Mouse (Mus musculus): ENCODE data around the gene Spata31d1b. TPM values are rescaled to one million over a fixed set of nuclear protein-coding genes. Genes with fewer than 3 reads are reported as not detected.

Spata31d1b gene
- total RNA-seq, 2 experiments from 2014 or later = not detected

GRCm38 (mm10) chr13:59739397-59739796 is 27.3 kb downstream of the Spata31d1b start:
- peak; percentile 69 for ATAC-seq (replicated peaks; ENCODE audit: low FRiP score, poor library complexity, severe bottlenecking)

GRCm38 (mm10) chr13:59741096-59741495 is 29.0 kb downstream of the Spata31d1b start:
- no peak for ATAC-seq (replicated peaks; ENCODE audit: low FRiP score, poor library complexity, severe bottlenecking)

DNA sequence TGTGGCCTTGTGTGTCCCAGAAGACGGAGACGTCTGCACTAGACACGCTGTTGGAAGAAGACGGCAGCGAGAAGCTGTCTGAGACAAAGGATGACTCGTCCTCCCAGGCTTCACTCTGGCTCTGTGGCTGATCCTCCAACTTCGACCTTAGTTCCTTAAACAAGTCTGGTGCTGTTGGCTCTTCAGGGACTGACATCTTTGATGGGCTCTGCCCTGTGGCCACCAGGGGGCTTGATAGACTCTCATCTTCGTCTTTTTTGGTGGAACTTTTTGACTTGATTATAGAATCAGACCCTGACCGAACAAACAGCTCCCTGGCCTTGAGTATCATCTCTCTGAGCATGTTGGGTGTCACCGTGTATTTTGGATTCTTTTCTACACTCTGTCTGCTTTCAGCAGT is 29.6 kb downstream of the Spata31d1b start:
- no peak for ATAC-seq (replicated peaks; ENCODE audit: low FRiP score, poor library complexity, severe bottlenecking)

- no peak for ATAC-seq (replicated peaks; ENCODE audit: low FRiP score, poor library complexity, severe bottlenecking)
Observed at GRCm38 (mm10) chr13:59745462-59745861, 33.4 kb downstream of the Spata31d1b start.

DNA sequence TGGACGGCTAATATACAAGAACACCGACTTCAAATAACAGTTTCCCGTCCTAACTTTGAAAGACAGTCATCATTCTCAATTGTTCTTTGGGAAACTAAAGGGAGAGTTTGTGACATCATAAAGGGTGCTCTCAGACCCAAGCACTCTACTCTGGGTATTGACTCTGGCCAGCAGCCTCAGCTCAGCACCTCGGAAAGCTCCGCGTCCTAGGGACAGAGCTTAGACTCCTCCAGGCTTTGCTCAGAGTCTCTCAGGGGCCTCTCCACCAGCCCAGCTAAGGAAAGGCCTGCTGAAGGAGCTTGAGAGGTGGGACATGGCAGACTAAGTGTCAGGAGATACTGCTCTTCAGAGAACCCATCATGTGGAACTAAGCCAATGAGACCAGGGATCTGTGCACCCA is 34.1 kb downstream of the Spata31d1b start:
- no peak for ATAC-seq (replicated peaks; ENCODE audit: low FRiP score, poor library complexity, severe bottlenecking)

DNA sequence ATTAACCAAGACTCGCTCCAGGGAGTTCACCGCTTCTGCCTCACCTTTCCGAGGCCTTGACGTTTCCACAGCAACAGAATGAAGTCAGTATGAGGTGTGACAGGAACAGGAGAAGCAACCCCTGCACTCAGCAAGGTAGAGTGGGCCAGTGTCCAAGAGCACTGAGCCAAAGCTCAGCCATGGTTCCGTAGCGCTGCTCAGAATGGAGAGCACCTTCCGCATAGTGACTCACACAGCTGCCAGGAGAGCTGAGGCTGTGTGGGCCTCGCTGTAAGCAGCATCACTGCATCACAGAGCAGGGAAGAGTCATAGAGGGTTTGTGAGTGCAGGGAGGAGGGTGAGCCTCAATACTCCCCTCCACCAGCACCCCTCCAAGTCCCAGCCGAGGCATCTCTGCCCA is 34.6 kb downstream of the Spata31d1b start, which contains the start of gene 1700014D04Rik:
TSS of gene 1700014D04Rik (minus strand) at position 42 of the 400 bp plus-strand sequence.
- ATAC-seq (replicated peaks; ENCODE audit: low FRiP score, poor library complexity, severe bottlenecking) = no peak

DNA sequence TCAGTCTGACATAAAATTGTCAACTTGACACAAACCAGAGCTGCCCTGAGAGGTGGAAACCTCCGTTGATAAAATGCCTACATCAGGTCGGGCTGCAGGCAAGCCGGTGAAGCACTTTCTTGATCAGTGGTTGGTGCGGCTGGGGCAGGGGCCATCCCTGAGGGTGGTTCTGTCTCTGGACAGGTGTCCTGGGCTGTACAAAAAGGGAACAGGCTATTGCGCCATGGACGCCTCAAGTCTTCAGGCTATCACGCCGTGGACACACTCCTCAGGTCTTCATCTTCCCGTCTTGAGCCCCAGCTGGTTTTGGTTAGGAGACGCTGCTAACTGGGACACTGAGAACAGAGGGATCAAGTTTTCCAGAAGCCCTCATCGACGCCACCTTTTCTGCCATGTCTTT is 38.2 kb downstream of the Spata31d1b start:
- no peak for ATAC-seq (replicated peaks; ENCODE audit: low FRiP score, poor library complexity, severe bottlenecking)

DNA sequence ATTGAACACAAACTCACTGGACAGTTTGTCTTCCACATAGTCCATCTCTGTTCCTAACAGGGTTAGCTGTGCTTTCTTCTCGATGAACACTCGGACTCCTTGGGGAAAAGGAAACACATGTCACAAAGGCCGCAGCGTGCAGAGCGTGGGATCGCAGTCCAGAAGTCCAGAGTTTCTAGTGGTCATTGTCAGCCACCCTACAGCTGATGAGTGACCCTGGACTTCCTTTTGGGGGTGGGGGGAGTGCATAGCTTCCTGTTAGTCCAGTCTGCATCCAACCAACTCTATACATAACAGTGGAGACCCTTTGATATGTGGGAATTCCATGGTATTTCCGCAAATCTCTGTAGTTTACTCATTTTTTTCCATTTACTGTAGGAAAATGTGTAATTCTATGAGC is 44.8 kb downstream of the Spata31d1b start:
- ATAC-seq (replicated peaks; ENCODE audit: low FRiP score, poor library complexity, severe bottlenecking) = no peak

DNA sequence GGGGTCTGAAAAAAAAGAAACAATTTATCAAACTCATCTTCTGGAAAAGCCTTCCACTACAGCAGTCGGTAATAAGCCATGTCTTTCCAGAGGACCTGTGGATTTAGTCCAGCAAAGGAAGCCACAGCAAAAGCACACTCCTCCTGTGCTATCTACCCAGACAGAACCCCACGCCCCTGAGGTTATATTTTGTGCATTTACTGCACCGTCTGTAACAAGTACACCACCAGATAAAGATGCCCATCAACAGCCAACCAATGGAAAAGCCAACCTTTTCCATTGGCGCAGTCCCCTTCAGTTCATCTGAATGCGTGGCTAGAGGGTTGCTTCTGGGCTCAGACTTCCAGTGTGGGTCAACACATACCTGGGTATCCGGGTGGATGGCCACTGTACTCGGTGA is 50.7 kb downstream of the Spata31d1b start:
- peak; percentile 89 for ATAC-seq (replicated peaks; ENCODE audit: low FRiP score, poor library complexity, severe bottlenecking)

DNA sequence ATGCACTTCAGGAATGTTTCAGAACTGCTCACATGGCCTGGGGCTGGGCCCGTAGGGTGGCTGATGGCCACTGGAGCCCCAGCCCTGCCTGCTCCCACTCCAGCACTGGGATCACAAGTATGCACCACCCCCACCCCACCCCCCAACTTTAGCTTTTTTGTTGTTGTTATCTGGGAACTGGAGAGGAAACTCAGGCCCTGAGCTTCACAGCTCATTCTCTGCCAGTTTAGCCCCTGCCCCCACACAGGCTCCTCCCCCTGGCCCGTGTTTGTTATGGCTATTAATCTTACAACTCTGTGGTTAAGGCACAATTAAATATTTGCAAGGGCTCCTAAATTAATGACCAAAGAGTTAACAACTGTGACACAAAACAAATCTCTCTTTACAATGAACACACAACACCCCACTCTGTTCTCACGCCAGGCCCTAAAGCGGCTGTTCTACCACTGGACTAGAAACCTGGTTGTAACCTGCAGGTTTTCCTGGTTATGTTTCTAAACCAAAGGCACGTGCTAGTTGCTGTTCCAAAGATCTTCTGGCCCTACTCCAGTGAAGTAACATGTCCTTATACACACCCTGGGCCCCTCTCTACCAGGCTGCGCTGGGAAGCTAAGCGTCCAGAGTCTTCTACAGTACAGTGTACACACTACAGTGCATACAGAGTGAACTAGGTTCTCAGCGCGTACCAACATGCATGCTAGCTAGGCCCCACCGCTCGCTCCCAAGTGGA is 54.9 kb downstream of the Spata31d1b start:
- no peak for ATAC-seq (replicated peaks; ENCODE audit: low FRiP score, poor library complexity, severe bottlenecking)

GRCm38 (mm10) chr13:59768531-59768930 is 56.4 kb downstream of the Spata31d1b start:
- no peak for ATAC-seq (replicated peaks; ENCODE audit: low FRiP score, poor library complexity, severe bottlenecking)

Other genes with a start within 250 kb of the Spata31d1b start
- 35.7 and 83.4 TPM in 2 replicates for gene Agtpbp1, start 127.1 kb upstream of the Spata31d1b start, total RNA-seq (2015; ENCODE audit: low replicate concordance)
- gene Agtpbp1, start 127.1 kb upstream of the Spata31d1b start, total RNA-seq (2017; ENCODE audit: low replicate concordance) = 45.5 and 71.2 TPM in 2 replicates
- gene Naa35, start 127.0 kb upstream of the Spata31d1b start, total RNA-seq (2015; ENCODE audit: low replicate concordance) = 23.8 and 28.5 TPM in 2 replicates
- 47.2 and 53.1 TPM in 2 replicates for gene Naa35, start 127.0 kb upstream of the Spata31d1b start, total RNA-seq (2017; ENCODE audit: low replicate concordance)
- 45.0 and 46.1 TPM in 2 replicates for gene Golm1, start 36.5 kb upstream of the Spata31d1b start, total RNA-seq (2015; ENCODE audit: low replicate concordance)
- gene Golm1, start 36.5 kb upstream of the Spata31d1b start, total RNA-seq (2017; ENCODE audit: low replicate concordance) = 78.4 and 80.5 TPM in 2 replicates
- not detected in 2 replicates for gene 4921517D22Rik, start 18.2 kb upstream of the Spata31d1b start, total RNA-seq (2015; ENCODE audit: low replicate concordance)
- gene 4921517D22Rik, start 18.2 kb upstream of the Spata31d1b start, total RNA-seq (2017; ENCODE audit: low replicate concordance) = not detected in 2 replicates
- gene Spata31d1a, start 2.0 kb upstream of the Spata31d1b start, total RNA-seq (2015; ENCODE audit: low replicate concordance) = not detected in 2 replicates
- not detected in 2 replicates for gene Spata31d1a, start 2.0 kb upstream of the Spata31d1b start, total RNA-seq (2017; ENCODE audit: low replicate concordance)
- gene Spata31d1d, start 19.5 kb downstream of the Spata31d1b start, total RNA-seq (2015; ENCODE audit: low replicate concordance) = not detected in 2 replicates
- not detected in 2 replicates for gene Spata31d1d, start 19.5 kb downstream of the Spata31d1b start, total RNA-seq (2017; ENCODE audit: low replicate concordance)
- 2.9 and 3.2 TPM in 2 replicates for gene 1700014D04Rik, start 34.5 kb downstream of the Spata31d1b start, total RNA-seq (2015; ENCODE audit: low replicate concordance)
- gene 1700014D04Rik, start 34.5 kb downstream of the Spata31d1b start, total RNA-seq (2017; ENCODE audit: low replicate concordance) = 0.13 TPM in 1 of 2 replicates, not detected in the other
- gene Isca1, start 57.5 kb downstream of the Spata31d1b start, total RNA-seq (2015; ENCODE audit: low replicate concordance) = 543 and 663 TPM in 2 replicates
- 331 and 419 TPM in 2 replicates for gene Isca1, start 57.5 kb downstream of the Spata31d1b start, total RNA-seq (2017; ENCODE audit: low replicate concordance)
- gene Gm49354, start 70.0 kb downstream of the Spata31d1b start, total RNA-seq (2015; ENCODE audit: low replicate concordance) = not detected in 2 replicates
- 217 and 577 TPM in 2 replicates for gene Gm49354, start 70.0 kb downstream of the Spata31d1b start, total RNA-seq (2017; ENCODE audit: low replicate concordance)
- 459 and 492 TPM in 2 replicates for gene Tut7, start 110.9 kb downstream of the Spata31d1b start, total RNA-seq (2015; ENCODE audit: low replicate concordance)
- gene Tut7, start 110.9 kb downstream of the Spata31d1b start, total RNA-seq (2017; ENCODE audit: low replicate concordance) = 561 and 620 TPM in 2 replicates

Data from erythroid progenitor cell, adult 5-6 weeks (primary cell).